Mouse (Mus musculus) gastrocnemius, postnatal 14 days (tissue): Measurements from ENCODE around the gene Gramd4. TPM values are rescaled to one million over a fixed set of nuclear protein-coding genes. Genes with fewer than 3 reads are reported as not detected.

Experiments
- DNase-seq: peaks from one replicate; pipeline ENCODE4 v3.0.0; 2021; ENCODE audit warnings: mixed read lengths
- intact Hi-C: fragments of 180-260 bp; cut with DNase I; formaldehyde crosslinking; loops from one replicate; pipeline ENCODE4 v1.15.1; 2025; ENCODE audit warnings: low total_unique reads
- total RNA-seq, 2 experiments: library from RNA; stranded (reverse); gene quantifications; 2 replicates each; pipeline ENCODE4 v1.2.3; 2021

Gramd4 gene
- total RNA-seq, 2 experiments from 2014 or later = 7.2 to 8.2 TPM

GRCm38 (mm10) chr15:86104401-86105344 is 47.2 kb downstream of the Gramd4 start:
- intact Hi-C loops = no loop called here

GRCm38 (mm10) chr15:86105345-86105697 is 47.8 kb downstream of the Gramd4 start:
- DNase-seq = no peak
- intact Hi-C loops = no loop called here

More at GRCm38 (mm10) chr15:86104401-86105344, 47.2 kb downstream of the Gramd4 start:
- no peak for DNase-seq

- intact Hi-C loops = no loop called here
- no peak for DNase-seq
Observed at GRCm38 (mm10) chr15:86105751-86106150, 48.3 kb downstream of the Gramd4 start.

GRCm38 (mm10) chr15:86107831-86108471 is 50.5 kb downstream of the Gramd4 start:
- no peak for DNase-seq
- intact Hi-C loops = no loop called here

- intact Hi-C loops = no loop called here
- no peak for DNase-seq
Observed at GRCm38 (mm10) chr15:86109245-86109644, 51.8 kb downstream of the Gramd4 start.

- intact Hi-C loops = no loop called here
- DNase-seq = no peak
Observed at GRCm38 (mm10) chr15:86109650-86110211, 52.2 kb downstream of the Gramd4 start.

- intact Hi-C loops = no loop called here
- DNase-seq = no peak
Observed at GRCm38 (mm10) chr15:86110361-86111103, 53.0 kb downstream of the Gramd4 start.

- DNase-seq = no peak
- intact Hi-C loops = no loop called here
Observed at GRCm38 (mm10) chr15:86112707-86113341, 55.3 kb downstream of the Gramd4 start.

GRCm38 (mm10) chr15:86113342-86113710 is 55.8 kb downstream of the Gramd4 start:
- intact Hi-C loops = no loop called here
- DNase-seq = no peak

GRCm38 (mm10) chr15:86116421-86116820 is 58.9 kb downstream of the Gramd4 start:
- no peak for DNase-seq
- intact Hi-C loops = no loop called here

- intact Hi-C loops = no loop called here
- DNase-seq = no peak
Observed at GRCm38 (mm10) chr15:86117115-86118100, 59.9 kb downstream of the Gramd4 start.

- intact Hi-C loops = no loop called here
- no peak for DNase-seq
Observed at GRCm38 (mm10) chr15:86119186-86119585, 61.7 kb downstream of the Gramd4 start.

GRCm38 (mm10) chr15:86122261-86122949 is 64.9 kb downstream of the Gramd4 start:
- DNase-seq = peak; percentile 74
- intact Hi-C loops = no loop called here

- intact Hi-C loops = no loop called here
- DNase-seq = no peak
Observed at GRCm38 (mm10) chr15:86123409-86123808, 65.9 kb downstream of the Gramd4 start.

- intact Hi-C loops = loop anchor here (2.0 kb wide), 1 partner anchor 70 kb away; no protein-coding TSS in a partner anchor
Observed at GRCm38 (mm10) chr15:86124359-86124758, 66.9 kb downstream of the Gramd4 start.

GRCm38 (mm10) chr15:86129036-86129435 is 71.5 kb downstream of the Gramd4 start:
- intact Hi-C loops = loop anchor here (5.0 kb wide), 1 partner anchor 217 kb away; no protein-coding TSS in a partner anchor
- no peak for DNase-seq

More at GRCm38 (mm10) chr15:86124359-86124758, 66.9 kb downstream of the Gramd4 start:
- peak; percentile 72 for DNase-seq

GRCm38 (mm10) chr15:86130657-86131056 is 73.2 kb downstream of the Gramd4 start:
- intact Hi-C loops = loop anchor here (5.0 kb wide), 1 partner anchor 228 kb away; no protein-coding TSS in a partner anchor
- no peak for DNase-seq
